Mouse (Mus musculus) layer of hippocampus, adult 2 months (tissue): Measurements from ENCODE around the gene Fig4. TPM values are rescaled to one million over a fixed set of nuclear protein-coding genes. Genes with fewer than 3 reads are reported as not detected.

ENCODE experiments used
- DNase-seq, 2 experiments: peaks; one replicate each; pipeline ENCODE4 v3.0.0; 2022; ENCODE audit warnings: low spot score in 2 of 2
- H3K27ac ChIP-seq: fragments of 200-600 bp; 2 replicates; pipeline ENCODE4 v1.8.1; 2022
- H3K4me3 ChIP-seq: fragments of 200-600 bp; 2 replicates; pipeline ENCODE4 v1.8.1; 2022; ENCODE audit warnings: mild to moderate bottlenecking
- CTCF ChIP-seq: fragments of 200-600 bp; conservative IDR thresholded peaks from 2 replicates; pipeline ENCODE4 v1.8.1; 2022; ENCODE audit warnings: antibody characterized with exemption, mild to moderate bottlenecking, moderate library complexity
- total RNA-seq, 2 experiments: library from RNA; stranded (reverse); gene quantifications; 2 replicates each; pipeline ENCODE4 v1.2.3; 2021

Fig4 gene
- total RNA-seq, 2 experiments from 2014 or later = 34.5 to 35.9 TPM

GRCm38 (mm10) chr10:41288771-41289415 is 14.2 kb downstream of the Fig4 start:
- peak overlapping the region; percentile 61; the same call in 1 of the 2 replicates for H3K27ac ChIP-seq
- DNase-seq = peak; percentile 82 to 93
- TF ChIP-seq CTCF = peak; percentile 94
- H3K4me3 ChIP-seq = peak overlapping the region; percentile 33; the same call in 1 of the 2 replicates

- TF ChIP-seq CTCF = no peak
- no peak for DNase-seq
- Histone ChIP-seq H3K4me3 (no peak overlapping the region), H3K27ac (no peak overlapping the region)
These were observed 15.0 kb downstream of the Fig4 start for GRCm38 (mm10) chr10:41288074-41288473.

DNA sequence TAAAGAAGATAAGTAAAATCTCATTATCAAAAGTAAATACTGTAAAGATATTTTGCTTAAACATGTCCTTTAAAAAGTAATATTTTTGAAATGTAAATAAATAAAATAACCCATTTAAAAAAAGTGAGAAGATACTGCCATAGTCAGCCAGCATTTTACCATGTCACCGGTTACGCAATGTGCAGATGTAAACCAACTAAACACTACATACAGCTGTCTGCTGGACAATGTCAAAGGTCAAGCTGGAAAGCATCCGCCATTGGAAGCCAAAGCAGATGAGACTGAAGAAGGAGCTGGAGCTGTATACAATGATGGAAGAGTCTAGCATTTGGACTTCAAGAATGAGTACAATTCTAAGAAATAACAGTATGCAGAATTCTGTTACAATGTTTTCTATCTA is 15.4 kb downstream of the Fig4 start:
- Histone ChIP-seq H3K27ac (no peak overlapping the region), H3K4me3 (no peak overlapping the region)
- DNase-seq = no peak
- TF ChIP-seq CTCF = no peak

DNA sequence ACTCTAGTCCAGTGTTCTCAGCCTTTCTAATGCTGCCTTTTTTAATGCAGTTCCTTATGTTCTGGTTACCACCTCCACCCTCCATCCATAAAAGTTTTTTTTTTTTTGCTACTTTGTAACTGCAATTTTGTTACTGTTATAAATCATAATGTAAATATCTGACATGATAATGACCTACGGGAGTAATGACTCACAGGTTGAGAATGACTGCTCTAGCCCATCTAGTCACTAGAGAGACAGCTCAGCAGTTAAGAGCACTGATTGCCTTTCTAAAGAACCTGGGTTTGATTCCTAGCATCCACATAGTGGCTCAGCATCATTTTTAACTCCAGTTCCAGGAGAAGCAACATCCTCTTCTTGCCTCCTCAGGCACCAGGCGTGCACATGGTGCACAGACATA is 21.0 kb downstream of the Fig4 start:
- TF ChIP-seq CTCF = no peak
- DNase-seq = no peak
- H3K27ac ChIP-seq = no peak overlapping the region
- H3K4me3 ChIP-seq = no peak overlapping the region

GRCm38 (mm10) chr10:41280796-41281195 is 22.3 kb downstream of the Fig4 start:
- no peak for DNase-seq
- Histone ChIP-seq H3K27ac (no peak overlapping the region), H3K4me3 (no peak overlapping the region)
- no peak for TF ChIP-seq CTCF

GRCm38 (mm10) chr10:41280177-41280576 is 22.9 kb downstream of the Fig4 start:
- no peak for DNase-seq
- Histone ChIP-seq H3K27ac (no peak overlapping the region), H3K4me3 (no peak overlapping the region)
- TF ChIP-seq CTCF = no peak

DNA sequence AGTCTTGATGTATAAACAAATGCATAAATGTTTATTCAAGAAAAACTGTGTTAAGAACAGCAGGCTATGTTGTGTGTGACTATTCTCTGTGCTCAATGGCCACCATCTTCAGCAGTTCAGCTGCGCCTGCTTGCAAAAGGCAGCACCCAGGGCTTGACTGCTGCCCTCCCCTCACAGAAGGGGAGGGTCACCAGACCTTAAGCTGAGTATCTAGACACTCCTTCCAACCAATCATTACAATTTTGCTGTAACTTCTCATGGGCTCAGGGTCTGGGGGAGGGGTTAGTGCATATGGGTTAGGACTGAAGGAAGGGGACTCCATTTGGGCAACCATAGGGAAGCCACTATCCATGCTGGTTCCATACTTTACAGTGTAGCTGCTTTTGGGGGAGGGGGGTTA is 24.3 kb downstream of the Fig4 start:
- DNase-seq = no peak

GRCm38 (mm10) chr10:41274871-41275270 is 28.2 kb downstream of the Fig4 start:
- DNase-seq = no peak
- H3K27ac ChIP-seq = no peak overlapping the region
- TF ChIP-seq CTCF = no peak
- H3K4me3 ChIP-seq = no peak overlapping the region

More for the DNA sequence above, 24.3 kb downstream of the Fig4 start:
- Histone ChIP-seq H3K27ac (no peak overlapping the region), H3K4me3 (no peak overlapping the region)
- TF ChIP-seq CTCF = no peak

DNA sequence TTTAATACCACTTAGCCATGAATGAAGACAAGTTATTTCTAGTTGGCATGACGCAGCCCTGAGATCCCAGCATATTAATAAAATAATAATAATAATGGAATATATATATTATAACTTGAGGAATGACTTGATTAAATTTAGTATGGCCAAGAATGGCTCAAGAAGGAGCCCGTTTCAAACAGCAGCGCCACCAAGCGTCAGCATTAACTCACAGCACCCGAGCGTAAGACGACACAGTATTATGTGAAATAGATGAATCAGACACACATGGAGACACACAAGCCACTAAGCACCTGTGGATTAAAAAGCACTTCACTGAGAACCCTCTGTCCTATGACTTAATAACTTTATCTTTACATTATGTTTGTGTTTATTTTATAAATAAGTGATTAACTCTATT is 31.2 kb downstream of the Fig4 start:
- peak; percentile 74 for TF ChIP-seq CTCF
- Histone ChIP-seq H3K4me3 (no peak overlapping the region), H3K27ac (no peak overlapping the region)
- no peak for DNase-seq

DNA sequence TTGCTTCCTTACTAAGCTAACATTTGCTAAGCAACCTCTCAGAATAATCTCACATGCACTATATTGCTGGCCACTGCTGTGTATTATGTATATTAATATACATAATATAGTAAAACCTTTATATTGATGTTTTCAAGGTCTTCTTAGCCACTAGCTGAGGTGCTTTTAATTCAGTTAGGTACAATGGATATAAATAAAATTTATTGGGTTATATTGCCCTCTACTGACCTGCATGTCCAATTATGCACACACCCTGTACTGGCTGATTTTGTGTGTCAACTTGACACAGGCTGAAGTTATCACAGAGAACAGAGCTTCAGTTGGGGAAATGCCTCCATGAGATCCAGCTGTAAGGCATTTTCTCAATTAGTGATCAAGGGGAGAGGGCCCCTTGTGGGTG is 41.2 kb downstream of the Fig4 start:
- Histone ChIP-seq H3K4me3 (no peak overlapping the region), H3K27ac (no peak overlapping the region)
- TF ChIP-seq CTCF = peak; percentile 58
- no peak for DNase-seq

DNA sequence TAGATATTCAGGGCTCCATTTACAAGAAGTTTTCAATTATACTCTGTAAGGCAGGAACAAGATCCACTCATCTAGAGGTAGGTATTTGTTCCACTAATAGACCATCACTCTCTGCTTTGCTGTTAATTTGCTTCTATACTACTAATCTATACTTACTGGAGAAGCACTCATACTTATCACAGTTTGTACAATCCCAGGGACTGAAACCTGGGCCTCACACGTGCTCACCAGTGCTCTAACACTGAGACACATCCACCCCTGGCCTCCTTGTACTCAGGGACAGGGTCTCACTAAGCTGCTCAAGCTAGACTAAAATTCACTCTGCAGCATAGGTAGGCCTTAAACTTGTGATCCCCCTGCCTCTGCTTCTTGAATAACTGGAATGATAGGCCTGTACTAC is 41.8 kb downstream of the Fig4 start:
- Histone ChIP-seq H3K27ac (no peak overlapping the region), H3K4me3 (no peak overlapping the region)
- TF ChIP-seq CTCF = no peak
- no peak for DNase-seq

DNA sequence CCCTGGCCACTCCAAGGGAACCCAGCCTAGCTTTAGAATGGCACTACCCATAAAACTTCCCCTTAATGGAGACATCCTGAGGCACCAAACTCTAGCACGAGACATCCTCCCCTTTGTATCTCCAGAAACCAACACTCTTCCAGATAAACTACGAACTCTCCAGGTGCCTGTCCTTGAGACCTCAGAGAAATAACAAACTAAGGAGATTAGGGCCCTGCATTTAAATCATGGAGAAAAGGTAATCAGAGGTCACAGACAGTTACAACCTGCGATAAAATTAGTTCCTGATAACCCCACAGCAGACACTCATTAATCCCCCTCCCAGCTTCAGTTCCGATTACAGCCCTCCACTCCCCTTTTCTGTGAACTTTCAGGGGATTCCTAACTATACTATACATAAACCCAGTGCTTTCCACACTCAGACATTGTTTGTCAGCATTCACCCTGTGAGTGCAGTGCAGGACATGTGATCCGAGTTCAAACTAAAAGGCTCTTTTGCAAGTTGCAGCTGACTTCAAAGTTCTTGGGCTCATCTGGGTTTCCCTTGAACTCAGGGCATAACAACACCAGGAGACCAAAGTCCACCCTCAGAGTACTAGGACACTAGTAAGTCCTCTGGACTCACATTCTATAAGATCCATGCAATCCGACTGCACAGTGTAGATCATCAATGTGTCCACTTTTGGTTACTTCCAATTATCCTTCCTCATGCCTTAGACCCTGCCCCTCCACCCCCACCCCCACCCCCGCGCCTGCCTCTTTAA is 42.6 kb downstream of the Fig4 start:
- H3K4me3 ChIP-seq = no peak overlapping the region
- H3K27ac ChIP-seq = no peak overlapping the region
- no peak for TF ChIP-seq CTCF
- no peak for DNase-seq

- no peak overlapping the region for H3K27ac ChIP-seq
- no peak for TF ChIP-seq CTCF
- DNase-seq = no peak
- H3K4me3 ChIP-seq = no peak overlapping the region
These were observed 52.4 kb downstream of the Fig4 start for GRCm38 (mm10) chr10:41250749-41251065.
